Mouse (Mus musculus) stomach, postnatal 0 days (tissue): ENCODE results near the gene Pced1b. TPM values are rescaled to one million over a fixed set of nuclear protein-coding genes. Genes with fewer than 3 reads are reported as not detected.

Experiments
- ATAC-seq: fragments of 200-750 bp; cut with Nextera tagmentation; 2 replicates; pipeline ENCODE4 v1.8.0; 2017; ENCODE audit not compliant: low FRiP score, low TSS enrichment
- DNase-seq: peaks from one replicate; pipeline ENCODE4 v3.0.0-alpha.2; 2016; ENCODE audit warnings: low spot score
- H3K27ac ChIP-seq: fragments of 300-500 bp; sonication (generic); replicated peaks from 2 replicates; pipeline ENCODE4 v1.5.1; 2014; ENCODE audit warnings: mild to moderate bottlenecking, control low read depth
- H3K27me3 ChIP-seq: fragments of 300-500 bp; sonication (generic); 2 replicates; pipeline ENCODE4 v1.6.1; 2014; ENCODE audit warnings: low read length; ENCODE audit not compliant: control insufficient read depth, insufficient read depth
- H3K36me3 ChIP-seq: fragments of 300-500 bp; sonication (generic); 2 replicates; pipeline ENCODE4 v1.6.1; 2014; ENCODE audit warnings: low read length, mixed read lengths; ENCODE audit not compliant: control insufficient read depth, insufficient read depth
- H3K4me1 ChIP-seq: fragments of 300-500 bp; sonication (generic); replicated peaks from 2 replicates; pipeline ENCODE4 v1.6.1; 2014; ENCODE audit warnings: antibody characterized with exemption; ENCODE audit not compliant: control insufficient read depth, insufficient read depth
- H3K4me2 ChIP-seq: fragments of 300-500 bp; sonication (generic); replicated peaks from 2 replicates; pipeline ENCODE4 v1.6.1; 2014; ENCODE audit warnings: low read depth, mild to moderate bottlenecking, control low read depth, moderate library complexity
- H3K4me3 ChIP-seq: fragments of 300-500 bp; sonication (generic); 2 replicates; pipeline ENCODE4 v1.5.1; 2014; ENCODE audit warnings: low read depth, low read length, control low read depth
- H3K9ac ChIP-seq: fragments of 300-500 bp; sonication (generic); 2 replicates; pipeline ENCODE4 v1.6.1; 2014; ENCODE audit warnings: mild to moderate bottlenecking, low read length, control low read depth, mixed read lengths
- H3K9me3 ChIP-seq: fragments of 300-500 bp; sonication (generic); 2 replicates; pipeline ENCODE4 v1.6.1; 2016; ENCODE audit warnings: low read length; ENCODE audit not compliant: control insufficient read depth
- CTCF ChIP-seq: IDR thresholded peaks from 2 replicates; pipeline ENCODE4 v1.5.1; 2016; ENCODE audit warnings: antibody characterized with exemption, low read depth, mild to moderate bottlenecking, moderate library complexity
- EP300 ChIP-seq: optimal IDR thresholded peaks from 2 replicates; pipeline ENCODE3; 2016; ENCODE audit warnings: antibody characterized with exemption
- WGBS: fragments of 180-500 bp; shearing (Covaris S2); extraction: QIAGEN DNeasy Blood & Tissue Kit; methylation state at CpG from one replicate; pipeline ENCODE4 v1.1.7; 2014; 5-methylcytosine and 5-hydroxymethylcytosine counted together
- polyA plus RNA-seq: library from polyadenylated mRNA; unstranded; fragments of >200 nt; fragmentation: Nextera tagmentation; extraction: Ambion mirVana; gene quantifications from 2 replicates; pipeline ENCODE4 v1.2.1, GENCODE M21; 2015

The Pced1b gene
- polyA plus RNA-seq, 1 experiment from 2014 or later, result 1.6 TPM

GRCm38 (mm10) chr15:97387793-97388192, 140.9 kb downstream of the Pced1b start:
- Histone ChIP-seq H3K4me3 (no peak overlapping the region), H3K36me3 (no peaks in the 10 kb centered on the region), H3K4me2 (no peak overlapping the region), H3K27ac (no peak overlapping the region), H3K9ac (no peak overlapping the region), H3K4me1 (no peaks in the 10 kb centered on the region), H3K27me3 (no peaks in the 10 kb centered on the region), H3K9me3 (no peaks in the 10 kb centered on the region)
- DNase-seq (no peak), ATAC-seq (no peak)
- 93% methylated on average over 6 of the region's 6 CpGs for WGBS
- TF ChIP-seq EP300 (no peak), CTCF (no peak)

DNA sequence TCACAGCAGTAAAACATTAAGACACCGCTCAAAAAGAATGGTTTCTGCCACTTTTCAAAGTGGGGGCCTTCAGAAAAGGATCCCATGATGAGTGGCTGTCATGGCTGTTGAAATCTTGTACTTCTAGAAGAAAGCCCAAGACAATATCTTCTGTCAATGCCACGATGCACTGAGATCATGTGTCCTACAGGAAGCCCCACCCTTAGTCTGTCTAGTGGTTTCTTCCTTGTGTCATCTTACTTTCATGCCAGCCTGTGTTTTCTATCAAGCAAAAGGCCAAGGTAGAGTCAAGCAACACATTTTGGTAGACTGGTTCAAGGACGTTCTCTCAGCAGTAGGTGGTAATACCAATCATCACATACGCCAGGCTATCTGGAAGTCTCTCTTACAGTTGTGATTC, 142.7 kb downstream of the Pced1b start:
- Histone ChIP-seq H3K4me2 (no peak overlapping the region), H3K27ac (no peak overlapping the region), H3K9me3 (no peaks in the 10 kb centered on the region), H3K9ac (no peak overlapping the region), H3K27me3 (no peaks in the 10 kb centered on the region), H3K4me1 (no peaks in the 10 kb centered on the region), H3K4me3 (no peak overlapping the region), H3K36me3 (no peaks in the 10 kb centered on the region)
- WGBS, result 93% methylated on average over 4 of the region's 4 CpGs
- ATAC-seq, result no peak
- TF ChIP-seq CTCF (no peak), EP300 (no peak)
- no peak for DNase-seq

GRCm38 (mm10) chr15:97390778-97391177, 143.9 kb downstream of the Pced1b start:
- no peak overlapping the region for H3K4me2 ChIP-seq
- H3K9me3 ChIP-seq, result no peaks in the 10 kb centered on the region
- 93% methylated on average over 2 of the region's 2 CpGs for WGBS
- no peak for DNase-seq
- H3K27me3 ChIP-seq, result no peaks in the 10 kb centered on the region
- H3K9ac ChIP-seq, result no peak overlapping the region
- H3K27ac ChIP-seq, result no peak overlapping the region
- H3K36me3 ChIP-seq, result no peaks in the 10 kb centered on the region
- no peaks in the 10 kb centered on the region for H3K4me1 ChIP-seq
- no peak for TF ChIP-seq EP300
- no peak for ATAC-seq
- no peak overlapping the region for H3K4me3 ChIP-seq

- WGBS, result 100% methylated on average over 2 of the region's 2 CpGs
- DNase-seq (no peak), ATAC-seq (no peak)
- no peak overlapping the region for H3K27ac ChIP-seq
- H3K4me3 ChIP-seq, result no peak overlapping the region
- no peaks in the 10 kb centered on the region for H3K36me3 ChIP-seq
- H3K9ac ChIP-seq, result no peak overlapping the region
- no peaks in the 10 kb centered on the region for H3K27me3 ChIP-seq
- H3K9me3 ChIP-seq, result no peaks in the 10 kb centered on the region
- no peaks in the 10 kb centered on the region for H3K4me1 ChIP-seq
- no peak for TF ChIP-seq EP300
- no peak for TF ChIP-seq CTCF
- H3K4me2 ChIP-seq, result no peak overlapping the region
Observed at GRCm38 (mm10) chr15:97391436-97391835, 144.5 kb downstream of the Pced1b start.

DNA sequence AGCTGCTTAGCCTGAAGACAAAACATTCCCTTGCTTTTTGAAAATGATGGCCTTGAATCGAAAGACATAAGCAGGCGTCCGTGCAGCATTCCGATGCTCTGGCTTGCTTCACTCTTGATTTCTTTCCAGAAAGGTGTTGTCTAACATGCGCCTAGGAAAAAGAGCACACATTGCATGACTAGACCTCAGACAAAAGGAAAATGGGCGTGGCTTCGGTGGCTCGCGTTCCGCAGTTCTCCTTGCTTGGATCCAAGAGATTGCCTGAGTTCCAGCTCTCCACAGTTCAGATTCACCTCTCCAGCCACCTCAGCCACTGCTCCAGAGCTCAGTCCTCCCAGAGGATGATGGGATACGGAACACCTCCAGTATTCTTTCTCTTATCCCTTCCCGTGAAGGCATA, 147.7 kb downstream of the Pced1b start:
- Histone ChIP-seq H3K9ac (no peak overlapping the region), H3K27ac (no peak overlapping the region), H3K4me1 (no peaks in the 10 kb centered on the region), H3K36me3 (no peaks in the 10 kb centered on the region), H3K27me3 (no peaks in the 10 kb centered on the region), H3K4me2 (no peak overlapping the region), H3K9me3 (no peaks in the 10 kb centered on the region), H3K4me3 (no peak overlapping the region)
- DNase-seq, result no peak
- TF ChIP-seq EP300 (no peak), CTCF (no peak)
- ATAC-seq, result no peak
- 56% methylated on average over 12 of the region's 12 CpGs for WGBS

DNA sequence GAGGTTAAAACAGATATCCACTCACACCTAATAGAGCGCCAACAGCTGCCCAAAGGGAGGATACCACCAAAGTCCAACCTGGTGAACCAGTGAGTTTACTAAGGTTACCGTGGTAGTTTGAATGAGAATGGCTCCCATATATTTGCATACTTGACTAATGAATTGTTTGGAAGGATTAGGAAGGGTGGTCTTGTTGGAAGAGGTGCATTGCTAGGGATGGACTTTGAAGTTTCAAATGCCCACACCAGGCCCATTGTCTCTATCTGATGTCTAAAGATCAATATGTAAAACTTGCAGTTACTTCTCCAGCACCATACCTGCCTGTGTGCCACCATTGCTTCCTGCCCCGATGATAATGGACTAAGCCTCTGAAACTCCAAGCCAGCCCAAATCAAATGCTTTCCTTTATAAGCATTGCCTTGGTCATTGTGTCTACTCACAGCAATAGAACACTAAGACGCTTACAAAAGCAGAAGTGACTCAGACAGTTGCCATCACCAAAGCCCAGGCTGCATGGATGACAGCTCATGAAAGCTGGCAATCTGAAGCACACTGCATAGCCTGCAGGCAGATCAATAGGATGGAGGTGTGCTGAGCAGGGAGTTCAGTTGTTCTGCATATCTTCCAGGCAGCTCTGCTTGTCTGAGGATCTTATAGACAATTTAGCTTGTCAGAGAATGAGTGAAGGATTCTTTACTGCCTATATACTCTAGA, 149.8 kb downstream of the Pced1b start:
- Histone ChIP-seq H3K4me2 (no peak overlapping the region), H3K4me3 (no peak overlapping the region), H3K27me3 (no peaks in the 10 kb centered on the region), H3K27ac (no peak overlapping the region), H3K36me3 (no peaks in the 10 kb centered on the region), H3K9ac (no peak overlapping the region), H3K4me1 (no peaks in the 10 kb centered on the region), H3K9me3 (no peaks in the 10 kb centered on the region)
- ATAC-seq (no peak), DNase-seq (no peak)
- WGBS, result 94% methylated on average over 4 of the region's 4 CpGs
- TF ChIP-seq CTCF, result no peak
- no peak for TF ChIP-seq EP300
